Mouse (Mus musculus) CH12F3 (cell line): ENCODE results near the gene Ctla4.

ENCODE experiments used
- in situ Hi-C: fragments of 300-500 bp; cut with MboI; formaldehyde crosslinking; loops from 2 replicates; pipeline ENCODE4 v1.14.3; 2020; ENCODE audit warnings: low sequenced_read_pairs

The Ctla4 gene

DNA sequence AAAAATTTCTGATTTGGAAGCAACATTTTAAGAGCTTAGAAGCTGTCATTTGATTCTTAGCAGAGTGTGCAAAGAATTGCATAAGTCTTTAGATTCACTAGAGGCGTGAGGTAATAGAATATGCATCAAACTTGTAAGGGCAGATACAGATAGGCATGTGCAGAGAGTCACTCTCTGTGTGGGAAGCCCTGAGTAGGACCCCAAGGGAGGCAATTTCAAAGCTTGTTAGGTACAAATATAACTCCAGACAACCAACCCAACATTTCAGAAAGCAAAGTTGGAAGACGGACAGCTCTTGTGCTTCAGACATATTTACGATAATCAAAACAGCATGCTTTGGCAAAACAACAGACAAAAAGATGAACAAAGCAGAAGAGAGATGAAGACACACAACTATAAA, 68.4 kb downstream of the Ctla4 start:
- in situ Hi-C loops = loop anchor here (5.0 kb wide), 1 partner anchor 93 kb away; no protein-coding TSS in a partner anchor

DNA sequence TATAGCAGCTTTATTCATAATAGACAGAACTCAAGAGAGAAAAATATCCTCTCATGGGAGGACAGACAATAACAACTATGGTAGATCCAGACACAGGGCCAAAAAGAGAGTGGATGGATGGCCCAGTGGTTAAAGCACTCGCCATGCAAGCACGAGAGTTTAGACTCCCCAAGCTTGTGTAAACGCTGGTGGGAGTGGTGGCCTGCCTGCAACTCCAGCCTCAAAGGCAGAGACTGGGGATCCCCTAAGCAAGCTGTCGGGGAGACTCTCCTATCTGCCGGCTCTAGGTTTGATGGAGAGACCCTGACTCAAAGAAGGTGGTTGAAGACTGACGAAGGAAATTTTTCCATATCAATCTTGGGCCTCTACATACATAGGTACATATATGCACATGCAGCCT, 69.4 kb downstream of the Ctla4 start:
- in situ Hi-C loops = loop anchor here (5.0 kb wide), 1 partner anchor 94 kb away; no protein-coding TSS in a partner anchor

DNA sequence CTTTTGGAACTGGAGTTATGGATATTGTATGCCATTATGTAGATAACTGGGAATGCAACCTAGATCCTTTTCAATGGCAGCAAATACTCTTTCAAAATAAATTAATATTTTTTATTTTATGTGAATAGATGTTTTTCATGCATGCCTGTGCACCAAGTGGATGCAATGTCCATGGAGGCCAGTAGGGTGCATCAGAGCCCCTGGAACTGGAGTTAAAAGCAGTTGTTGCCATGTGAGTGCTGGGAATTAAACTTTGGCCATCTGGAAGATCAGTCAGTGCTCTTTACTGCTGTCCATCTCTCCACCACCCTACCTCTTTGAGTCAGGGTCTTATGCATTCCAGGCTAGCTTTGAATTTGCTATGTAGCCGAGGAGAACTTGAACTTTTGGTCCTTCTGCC, 71.5 kb downstream of the Ctla4 start:
- in situ Hi-C loops = loop anchor here (5.0 kb wide), 1 partner anchor 96 kb away; no protein-coding TSS in a partner anchor

DNA sequence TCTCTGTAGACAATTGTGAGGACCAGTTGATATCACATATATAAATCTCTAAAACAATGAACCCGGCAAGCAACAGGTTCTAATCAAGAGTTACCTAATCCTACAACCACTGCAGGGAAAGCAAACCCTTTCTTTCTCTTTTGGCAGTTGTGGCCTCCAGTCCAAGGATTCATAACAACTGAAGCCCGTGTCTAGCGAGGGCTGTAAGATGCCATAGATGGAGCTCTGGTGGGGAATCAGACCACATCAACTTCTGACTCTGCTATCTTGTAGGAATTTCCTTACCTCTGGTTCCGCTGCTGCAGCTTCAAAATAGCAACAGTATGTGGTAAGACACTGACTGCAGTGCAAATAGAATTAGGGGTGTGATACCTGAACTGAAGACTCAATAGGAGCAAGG, 72.4 kb downstream of the Ctla4 start:
- in situ Hi-C loops = loop anchor here (5.0 kb wide), 1 partner anchor 97 kb away; no protein-coding TSS in a partner anchor

DNA sequence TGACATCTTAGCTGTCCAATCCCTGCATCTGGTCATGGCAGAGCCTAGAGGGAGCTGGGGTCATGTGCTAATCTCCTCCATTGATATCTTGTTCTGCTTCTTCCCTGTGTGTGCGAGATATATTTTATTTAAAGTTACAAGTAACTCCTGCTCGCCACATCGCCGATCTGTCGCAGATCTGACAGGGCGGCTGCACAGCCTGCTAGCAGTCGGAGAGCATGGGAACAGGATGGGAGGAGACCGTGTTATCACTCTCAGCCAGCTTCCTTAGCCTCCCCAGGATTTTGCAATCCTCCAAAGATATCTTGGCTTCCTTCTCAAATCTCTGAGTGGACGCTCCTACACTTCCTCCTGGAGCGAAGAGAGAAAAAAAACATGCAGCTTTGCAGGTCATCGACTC, 73.7 kb downstream of the Ctla4 start:
- in situ Hi-C loops = no loop called here

DNA sequence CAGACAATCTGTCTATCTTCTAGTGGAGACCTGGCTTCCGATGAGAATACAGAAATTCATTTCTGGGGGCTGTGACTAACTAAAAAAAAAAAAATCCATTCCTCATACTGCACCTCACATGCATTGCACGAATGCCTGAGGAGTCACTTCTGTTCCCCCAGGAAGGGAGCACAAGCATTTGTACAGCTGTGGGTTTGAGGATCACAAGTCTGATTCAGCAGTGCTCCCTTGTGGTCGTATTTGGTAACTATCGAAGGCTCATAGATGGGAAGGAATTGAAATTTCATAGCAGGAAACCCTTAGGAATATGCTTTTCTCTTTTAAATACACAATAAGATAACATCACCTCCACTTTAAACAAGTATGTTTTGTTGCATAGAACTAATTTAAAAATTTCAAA, 74.3 kb downstream of the Ctla4 start:
- in situ Hi-C loops = no loop called here

DNA sequence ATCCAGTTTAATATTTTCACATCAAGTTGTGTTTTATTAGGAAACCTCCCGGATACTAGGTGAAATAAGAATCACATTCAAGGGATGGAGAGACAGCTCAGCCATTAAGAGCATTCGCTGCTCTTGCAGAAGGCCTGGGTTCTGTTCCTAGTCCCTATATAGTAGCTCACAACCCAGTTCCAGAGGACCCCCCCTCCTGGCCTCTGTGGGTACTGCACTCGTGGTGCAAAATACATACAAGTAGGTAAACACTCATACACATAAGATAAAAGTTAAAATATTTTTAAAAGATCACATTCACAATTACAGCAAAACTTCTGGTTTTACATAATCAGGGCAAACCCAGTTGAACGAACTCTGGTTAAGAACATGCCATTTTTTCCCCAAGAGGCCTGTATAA, 75.3 kb downstream of the Ctla4 start:
- in situ Hi-C loops = no loop called here
